Mouse (Mus musculus) liver, embryonic 14.5 days (tissue): ENCODE data around the gene Sorcs2. TPM values are rescaled to one million over a fixed set of nuclear protein-coding genes. Genes with fewer than 3 reads are reported as not detected.

Experiments
- ATAC-seq: fragments of 200-750 bp; cut with Nextera tagmentation; 2 replicates; pipeline ENCODE4 v1.8.0; 2017; ENCODE audit warnings: moderate number of reproducible peaks, mild to moderate bottlenecking, moderate library complexity; ENCODE audit not compliant: insufficient read depth
- DNase-seq, 3 experiments: peaks; one replicate each; pipeline ENCODE4 v3.0.0-alpha.2; 2012 to 2013; ENCODE audit warnings: low read depth in 3 of 3, low spot score in 3 of 3
- H3K27ac ChIP-seq: fragments of 300-500 bp; sonication (generic); 2 replicates; pipeline ENCODE4 v1.5.1; 2014; ENCODE audit warnings: moderate library complexity, mild to moderate bottlenecking, control low read depth, inconsistent platforms
- H3K27me3 ChIP-seq: fragments of 300-500 bp; sonication (generic); 2 replicates; pipeline ENCODE4 v1.6.1; 2014; ENCODE audit warnings: mild to moderate bottlenecking, low read length, moderate library complexity; ENCODE audit not compliant: control insufficient read depth, insufficient read depth
- H3K36me3 ChIP-seq: fragments of 300-500 bp; sonication (generic); replicated peaks from 2 replicates; pipeline ENCODE4 v1.6.1; 2014; ENCODE audit warnings: low read depth; ENCODE audit not compliant: control insufficient read depth, insufficient read depth
- H3K4me1 ChIP-seq, 2 experiments: fragments of 200-500 bp in 1 of 2; fragments of 300-500 bp in 1 of 2; sonication (generic) in 1 of 2; replicated peaks; 2 replicates each; pipeline ENCODE4 v1.6.1; 2012 to 2014; ENCODE audit warnings: antibody characterized with exemption in 1 of 2, inconsistent platforms in 1 of 2, low read length in 1 of 2; ENCODE audit not compliant: control insufficient read depth in 2 of 2, insufficient read depth in 2 of 2
- H3K4me2 ChIP-seq: fragments of 300-500 bp; sonication (generic); 2 replicates; pipeline ENCODE4 v1.6.1; 2014; ENCODE audit warnings: low read depth, mild to moderate bottlenecking, control low read depth, moderate library complexity
- H3K4me3 ChIP-seq, 2 experiments: fragments of 200-500 bp in 1 of 2; fragments of 300-500 bp in 1 of 2; sonication (generic) in 1 of 2; 2 replicates each; pipeline ENCODE4 v1.5.1; 2012 to 2014; ENCODE audit warnings: low read depth in 2 of 2, low read length in 2 of 2, mild to moderate bottlenecking in 2 of 2, control low read depth in 1 of 2, inconsistent platforms in 1 of 2, moderate library complexity in 1 of 2; ENCODE audit not compliant: insufficient read depth in 1 of 2
- H3K9ac ChIP-seq: fragments of 300-500 bp; sonication (generic); replicated peaks from 2 replicates; pipeline ENCODE4 v1.6.1; 2014; ENCODE audit warnings: mild to moderate bottlenecking, control low read depth, moderate library complexity
- H3K9me3 ChIP-seq: fragments of 300-500 bp; sonication (generic); 2 replicates; pipeline ENCODE4 v1.6.1; 2016; ENCODE audit warnings: low read length, mixed read lengths; ENCODE audit not compliant: control insufficient read depth
- CTCF ChIP-seq: IDR thresholded peaks from 2 replicates; pipeline ENCODE4 v1.5.1; 2016; ENCODE audit warnings: antibody characterized with exemption, low read depth, control low read depth
- EP300 ChIP-seq: IDR thresholded peaks from 2 replicates; pipeline ENCODE4 v1.6.1; 2016; ENCODE audit warnings: antibody characterized with exemption, low read depth
- WGBS: fragments of 180-500 bp; shearing (Covaris S2); extraction: QIAGEN DNeasy Blood & Tissue Kit; methylation state at CpG from one replicate; pipeline ENCODE4 v1.1.7; 2014; ENCODE audit not compliant: insufficient replicate concordance; 5-methylcytosine and 5-hydroxymethylcytosine counted together
- polyA plus RNA-seq, 2 experiments: library from polyadenylated mRNA; depleted of rRNA in 1 of 2; stranded (reverse) in 1 of 2; unstranded in 1 of 2; fragments of >200 nt; fragmentation: Nextera tagmentation in 1 of 2; extraction: Ambion mirVana in 1 of 2; gene quantifications; 2 replicates each; pipeline versions ENCODE4 v1.2.1 to v1.2.3; 2012 to 2014

Sorcs2 gene
- polyA plus RNA-seq, 2 experiments, result 0.17 to 0.33 TPM

- no peaks in the 10 kb centered on the region for H3K36me3 ChIP-seq
- no peaks in the 10 kb centered on the region for H3K27me3 ChIP-seq
- TF ChIP-seq CTCF (no peak), EP300 (no peak)
- ATAC-seq (no peak), DNase-seq (no peak)
- H3K27ac ChIP-seq, result no peak overlapping the region
- no peak overlapping the region for H3K4me2 ChIP-seq
- no peaks in the 10 kb centered on the region for H3K9me3 ChIP-seq
- 54% methylated on average over 6 of the region's 6 CpGs for WGBS
- no peaks in the 10 kb centered on the region for H3K4me1 ChIP-seq
- H3K9ac ChIP-seq, result no peak overlapping the region
- no peak overlapping the region for H3K4me3 ChIP-seq
Measured at GRCm38 (mm10) chr5:36379938-36380511, 17.9 kb downstream of the Sorcs2 start.

- no peak for ATAC-seq
- 59% methylated on average over 2 of the region's 2 CpGs for WGBS
- no peak overlapping the region for H3K27ac ChIP-seq
Measured at GRCm38 (mm10) chr5:36378370-36378738, 19.6 kb downstream of the Sorcs2 start.

GRCm38 (mm10) chr5:36377456-36378369 lies 20.2 kb downstream of the Sorcs2 start:
- TF ChIP-seq EP300 (no peak), CTCF (no peak)
- H3K4me2 ChIP-seq, result no peak overlapping the region
- H3K9me3 ChIP-seq, result no peaks in the 10 kb centered on the region
- DNase-seq (no peak), ATAC-seq (no peak)
- H3K9ac ChIP-seq, result no peak overlapping the region
- H3K4me3 ChIP-seq, result no peak overlapping the region
- no peak overlapping the region for H3K27ac ChIP-seq
- H3K4me1 ChIP-seq, result peaks cover 0 to 6% of the 10 kb centered on the region in 2 experiments; a peak in 1 of 4 replicates
- WGBS, result 51% methylated on average over 8 of the region's 8 CpGs
- H3K36me3 ChIP-seq, result no peaks in the 10 kb centered on the region
- H3K27me3 ChIP-seq, result no peaks in the 10 kb centered on the region

More at GRCm38 (mm10) chr5:36378370-36378738, 19.6 kb downstream of the Sorcs2 start:
- no peaks in the 10 kb centered on the region for H3K9me3 ChIP-seq
- H3K27me3 ChIP-seq, result no peaks in the 10 kb centered on the region
- TF ChIP-seq CTCF (no peak), EP300 (no peak)
- no peaks in the 10 kb centered on the region for H3K36me3 ChIP-seq
- no peak overlapping the region for H3K9ac ChIP-seq
- peaks cover 0 to 3% of the 10 kb centered on the region in 2 experiments; a peak in 1 of 4 replicates for H3K4me1 ChIP-seq
- no peak overlapping the region for H3K4me2 ChIP-seq
- DNase-seq, result no peak
- no peak overlapping the region for H3K4me3 ChIP-seq

GRCm38 (mm10) chr5:36375886-36376285 lies 22.1 kb downstream of the Sorcs2 start:
- Histone ChIP-seq H3K4me3 (no peak overlapping the region), H3K4me2 (no peak overlapping the region), H3K4me1 (peaks cover 0 to 6% of the 10 kb centered on the region in 2 experiments; a peak in 1 of 4 replicates), H3K36me3 (no peaks in the 10 kb centered on the region), H3K9me3 (no peaks in the 10 kb centered on the region), H3K27ac (no peak overlapping the region), H3K9ac (no peak overlapping the region), H3K27me3 (no peaks in the 10 kb centered on the region)
- ATAC-seq (no peak), DNase-seq (no peak)
- 26% methylated on average over 8 of the region's 8 CpGs for WGBS
- TF ChIP-seq EP300 (no peak), CTCF (no peak)
